Mouse (Mus musculus): Measurements from ENCODE around the gene Hacd4.

DNA sequence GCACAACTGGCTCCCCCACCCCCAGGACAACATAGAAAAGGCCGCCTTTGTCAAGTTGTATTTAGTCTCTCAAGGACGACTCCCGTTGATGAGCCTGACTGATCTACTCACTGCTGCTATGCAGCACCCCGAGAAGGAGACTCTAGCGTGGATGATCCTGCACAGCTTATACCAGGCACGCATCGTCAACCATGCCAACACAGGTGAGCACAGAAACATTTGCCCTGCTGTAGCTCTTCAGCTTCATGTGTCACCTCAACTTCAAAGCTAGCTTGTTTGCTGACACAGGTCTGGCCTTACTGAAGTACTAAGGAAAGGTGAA, 37.8 kb downstream of the Hacd4 start:
- TF ChIP-seq CTCF (IDR thresholded peaks at IDR 0.05; ENCODE audit: borderline replicate concordance, insufficient read depth, low read depth, low read length), result no peak
- TF ChIP-seq POLR2A (IDR thresholded peaks at IDR 0.05; ENCODE audit: borderline replicate concordance, insufficient read depth, low read length), result no peak
